Mouse (Mus musculus): ENCODE data around the gene Dst.

Gene Dst

GRCm38 (mm10) chr1:33927466-33927865, 19.4 kb downstream of the Dst start:
- DNase-seq (ENCODE audit: low read depth, low spot score): peak; percentile 73

DNA sequence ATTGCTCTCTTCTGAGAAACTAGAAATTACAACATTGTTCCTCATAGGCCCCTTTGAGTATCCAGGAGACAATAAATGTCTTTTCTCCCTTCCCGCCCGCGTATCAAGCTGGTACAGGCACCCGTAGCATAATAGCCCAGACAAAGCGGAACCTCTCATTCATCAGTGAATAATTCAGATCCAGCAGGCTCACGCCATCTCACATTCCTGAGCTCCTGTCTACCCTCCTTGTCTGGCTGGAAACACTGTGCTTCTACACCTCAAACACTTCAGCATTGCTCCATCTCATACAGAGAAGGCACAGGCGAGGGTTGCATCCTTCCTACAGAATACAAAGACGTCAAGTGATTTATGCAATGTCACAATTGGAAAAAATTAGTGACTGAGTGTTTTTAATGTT, 23.8 kb downstream of the Dst start:
- DNase-seq (ENCODE audit: low read depth, low spot score): no peak

- DNase-seq (ENCODE audit: low read depth, low spot score): peak; percentile 45
Observed at GRCm38 (mm10) chr1:33932196-33932595, 24.2 kb downstream of the Dst start.

GRCm38 (mm10) chr1:33932845-33933499, 24.9 kb downstream of the Dst start:
- peak; percentile 61 for DNase-seq (ENCODE audit: low read depth, low spot score)

GRCm38 (mm10) chr1:33935946-33936345, 27.9 kb downstream of the Dst start:
- peak; percentile 86 for DNase-seq (ENCODE audit: low read depth, low spot score)

GRCm38 (mm10) chr1:33939828-33940227, 31.8 kb downstream of the Dst start:
- DNase-seq (ENCODE audit: low read depth, low spot score): no peak

DNA sequence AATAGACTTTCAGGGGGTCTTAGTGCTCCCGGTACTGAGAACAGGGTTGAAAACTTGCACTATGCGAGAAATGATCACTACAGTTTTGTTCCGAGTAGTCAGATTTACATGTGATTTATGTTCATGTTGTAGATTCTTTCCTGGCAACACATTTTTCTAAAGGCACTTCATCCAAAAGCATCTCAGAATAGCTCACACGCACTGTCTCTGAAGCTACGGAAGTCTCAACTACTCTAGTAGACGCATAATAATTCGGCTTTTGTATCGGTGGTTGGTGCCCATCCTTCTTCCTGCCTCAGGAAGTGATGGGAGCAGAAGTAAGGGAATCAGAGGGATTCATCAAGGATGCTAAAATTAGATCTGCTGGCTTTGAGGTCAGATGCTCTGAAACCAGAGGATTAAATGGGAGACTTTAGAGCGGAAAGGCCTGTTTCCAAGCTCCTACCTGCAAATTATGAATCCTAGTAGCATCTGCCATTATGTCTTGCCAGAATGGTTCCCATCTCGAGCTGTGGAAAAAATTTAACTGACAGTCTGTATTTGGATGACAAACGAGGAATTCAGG, 32.4 kb downstream of the Dst start:
- DNase-seq (ENCODE audit: low read depth, low spot score): peak; percentile 87

GRCm38 (mm10) chr1:33942638-33943037, 34.6 kb downstream of the Dst start:
- DNase-seq (ENCODE audit: low read depth, low spot score): no peak

DNA sequence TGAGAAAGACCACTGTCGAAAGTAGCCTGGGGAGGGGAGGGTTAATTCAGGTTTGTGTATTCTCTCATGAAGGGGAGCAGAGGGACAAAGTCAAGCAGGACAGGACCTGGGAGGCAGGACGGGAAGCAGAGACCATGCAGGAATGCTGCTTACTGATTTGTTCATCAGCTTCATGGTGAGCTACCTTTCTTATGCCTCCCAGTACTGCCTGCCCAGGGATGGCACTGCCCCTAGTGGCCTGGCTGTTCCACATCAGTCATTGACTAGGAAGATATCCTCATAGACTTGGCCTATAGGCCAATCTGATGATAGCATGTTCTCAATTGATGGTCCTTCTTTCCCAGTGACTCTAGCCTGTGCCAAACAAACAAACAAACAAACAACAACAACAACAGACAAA, 35.9 kb downstream of the Dst start:
- no peak for DNase-seq (ENCODE audit: low read depth, low spot score)

- DNase-seq (ENCODE audit: low read depth, low spot score): peak; percentile 28
Observed at GRCm38 (mm10) chr1:33944977-33945750, 37.1 kb downstream of the Dst start.

- no peak for DNase-seq (ENCODE audit: low read depth, low spot score)
Observed at GRCm38 (mm10) chr1:33945756-33946155, 37.7 kb downstream of the Dst start.

GRCm38 (mm10) chr1:33946601-33947395, 38.8 kb downstream of the Dst start:
- DNase-seq (ENCODE audit: low read depth, low spot score): peak; percentile 97

GRCm38 (mm10) chr1:33947838-33948237, 39.8 kb downstream of the Dst start:
- DNase-seq (ENCODE audit: low read depth, low spot score): peak; percentile 70

DNA sequence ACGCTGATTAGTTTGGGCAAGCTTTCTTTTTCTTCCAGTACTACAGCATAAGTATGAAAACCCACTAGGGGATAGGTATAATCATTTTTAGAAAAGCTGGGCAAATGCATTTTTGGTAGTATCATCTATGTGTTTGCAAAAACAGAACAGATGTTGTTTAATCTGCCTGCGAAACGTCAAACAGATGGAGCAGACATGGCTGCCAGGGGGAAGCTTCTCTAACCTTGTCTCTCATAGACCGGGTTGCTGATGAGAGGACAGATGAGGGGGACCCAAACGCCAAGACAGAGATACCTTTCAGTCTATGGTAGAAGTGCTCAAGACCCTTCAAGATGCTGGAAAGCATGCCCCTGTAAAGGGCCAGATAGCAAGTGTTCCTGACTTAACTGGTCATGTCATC, 40.5 kb downstream of the Dst start:
- DNase-seq (ENCODE audit: low read depth, low spot score): peak; percentile 47

DNA sequence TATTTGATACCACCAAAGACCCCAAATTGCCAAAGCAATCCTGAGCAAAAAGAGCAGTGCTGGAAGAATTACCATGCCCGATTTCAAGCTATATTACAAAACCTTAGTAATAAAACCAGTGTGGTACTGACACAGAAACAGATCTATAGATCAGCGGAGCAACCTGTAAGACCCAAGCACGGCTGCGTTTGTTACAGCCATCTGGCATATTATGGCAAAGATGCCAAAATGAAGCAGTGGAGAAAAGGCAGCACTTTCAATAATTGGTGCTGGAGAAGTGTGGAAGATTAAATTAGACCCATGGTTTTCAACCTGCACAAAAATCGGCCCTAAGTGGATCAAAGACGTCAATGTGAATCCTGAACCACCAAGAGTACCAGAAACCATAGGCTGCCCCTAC, 47.6 kb downstream of the Dst start:
- no peak for DNase-seq (ENCODE audit: low read depth, low spot score)

DNA sequence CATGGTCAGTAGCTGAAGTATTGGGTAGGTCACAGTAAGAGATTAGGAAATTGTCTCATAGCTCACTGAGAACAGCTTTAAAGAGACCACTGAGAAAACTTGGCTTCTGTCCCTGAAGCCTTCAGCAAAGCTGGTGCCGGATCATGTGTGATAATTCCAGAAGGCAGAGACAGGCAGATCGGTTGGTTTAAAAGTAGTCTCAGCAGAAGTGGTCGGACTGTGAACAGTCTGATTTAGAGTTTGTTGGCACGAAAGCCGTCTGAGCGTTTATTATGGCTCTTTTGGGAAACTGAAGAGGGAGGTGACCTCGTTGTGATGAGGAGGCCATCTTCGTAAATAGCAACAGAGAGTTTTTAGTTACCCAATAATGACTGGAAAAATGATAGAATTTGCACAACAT, 52.4 kb downstream of the Dst start:
- DNase-seq (ENCODE audit: low read depth, low spot score): no peak

GRCm38 (mm10) chr1:33964643-33965042, 56.6 kb downstream of the Dst start:
- DNase-seq (ENCODE audit: low read depth, low spot score): peak; percentile 87

DNA sequence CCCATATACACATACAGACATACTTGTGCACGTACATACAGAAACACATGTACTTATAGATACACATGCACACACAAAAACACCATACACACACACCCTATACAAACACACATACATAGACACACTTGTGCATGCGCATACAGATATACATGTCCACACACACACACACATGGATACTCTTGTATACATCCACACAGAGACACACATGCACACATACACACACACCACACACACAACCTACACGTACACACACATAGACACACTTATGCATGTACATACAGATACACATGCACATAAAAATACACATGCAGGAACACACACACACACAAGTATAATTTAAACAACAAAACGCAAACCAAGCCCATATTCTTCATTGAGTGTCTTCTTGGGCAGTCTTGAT, 57.8 kb downstream of the Dst start:
- no peak for DNase-seq (ENCODE audit: low read depth, low spot score)

- peak; percentile 87 for DNase-seq (ENCODE audit: low read depth, low spot score)
Observed at GRCm38 (mm10) chr1:33966328-33966727, 58.3 kb downstream of the Dst start.

GRCm38 (mm10) chr1:33967206-33967605, 59.2 kb downstream of the Dst start:
- peak; percentile 63 for DNase-seq (ENCODE audit: low read depth, low spot score)

DNA sequence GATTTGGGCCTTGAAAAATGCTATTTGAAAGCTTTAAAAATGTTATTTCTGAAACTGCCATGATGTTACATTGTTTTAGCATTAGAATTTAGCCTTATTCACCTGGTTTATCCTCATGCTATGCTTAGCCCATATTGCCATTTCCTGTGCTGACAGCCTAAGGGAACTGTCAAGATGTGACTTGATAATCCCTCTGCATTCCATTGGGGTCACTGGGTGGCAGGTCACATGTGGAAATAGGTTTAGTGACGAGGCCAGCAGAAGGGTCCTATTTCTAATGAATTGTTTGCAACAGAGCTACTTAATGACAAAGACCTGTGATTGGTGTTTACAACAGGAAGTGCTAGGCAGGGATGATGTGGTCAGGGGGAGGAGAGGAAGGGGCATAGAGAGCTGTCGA, 61.9 kb downstream of the Dst start:
- DNase-seq (ENCODE audit: low read depth, low spot score): no peak

DNA sequence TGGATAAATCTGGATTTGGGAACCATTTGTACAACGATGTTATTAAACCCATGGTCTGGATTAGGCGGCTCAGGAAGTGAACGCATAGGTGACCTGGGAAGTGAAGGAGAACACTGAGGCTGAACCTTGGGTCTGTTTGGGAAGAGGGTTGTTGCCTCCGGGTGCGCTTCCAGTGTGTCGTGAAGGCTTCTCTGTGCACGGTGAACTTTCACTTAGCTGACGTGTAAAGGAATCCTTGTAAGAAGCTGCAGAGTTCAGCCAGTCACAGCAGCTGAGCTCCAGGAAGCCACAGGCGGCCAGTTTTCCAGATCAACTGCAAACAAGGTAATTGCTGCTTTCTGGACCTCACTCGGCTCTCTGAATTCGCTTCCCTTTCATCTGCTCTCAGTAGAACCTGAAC, 66.4 kb downstream of the Dst start:
- no peak for DNase-seq (ENCODE audit: low read depth, low spot score)
